Mouse (Mus musculus): ENCODE results near the gene Vipr1. TPM values are rescaled to one million over a fixed set of nuclear protein-coding genes. Genes with fewer than 3 reads are reported as not detected.

The Vipr1 gene
- total RNA-seq, 2 experiments from 2014 or later, result 13.2 to 19.9 TPM

GRCm38 (mm10) chr9:121675556-121675955 lies 33.0 kb downstream of the Vipr1 start:
- no peak for DNase-seq (ENCODE audit: extremely low spot score in 1 of 2, low spot score in 1 of 2)

GRCm38 (mm10) chr9:121677069-121677468 lies 34.6 kb downstream of the Vipr1 start:
- DNase-seq (ENCODE audit: extremely low spot score in 1 of 2, low spot score in 1 of 2), result no peak

GRCm38 (mm10) chr9:121677476-121677875 lies 35.0 kb downstream of the Vipr1 start:
- no peak for DNase-seq (ENCODE audit: extremely low spot score in 1 of 2, low spot score in 1 of 2)

- peak in 1 of 2 experiments; percentile 45 for DNase-seq (ENCODE audit: extremely low spot score in 1 of 2, low spot score in 1 of 2)
These were observed 37.0 kb downstream of the Vipr1 start for GRCm38 (mm10) chr9:121679549-121679948.

GRCm38 (mm10) chr9:121681191-121681590 lies 38.7 kb downstream of the Vipr1 start:
- no peak for DNase-seq (ENCODE audit: extremely low spot score in 1 of 2, low spot score in 1 of 2)

GRCm38 (mm10) chr9:121682037-121682680 lies 39.6 kb downstream of the Vipr1 start:
- DNase-seq (ENCODE audit: extremely low spot score in 1 of 2, low spot score in 1 of 2), result no peak

- no peak for DNase-seq (ENCODE audit: extremely low spot score in 1 of 2, low spot score in 1 of 2)
These were observed 42.2 kb downstream of the Vipr1 start for GRCm38 (mm10) chr9:121684702-121685101.

GRCm38 (mm10) chr9:121690200-121690651 lies 47.7 kb downstream of the Vipr1 start:
- peak in 1 of 2 experiments; percentile 45 for DNase-seq (ENCODE audit: extremely low spot score in 1 of 2, low spot score in 1 of 2)

- no peak for DNase-seq (ENCODE audit: extremely low spot score in 1 of 2, low spot score in 1 of 2)
These were observed 48.2 kb downstream of the Vipr1 start for GRCm38 (mm10) chr9:121690734-121691133.

GRCm38 (mm10) chr9:121694736-121695135 lies 52.2 kb downstream of the Vipr1 start:
- no peak for DNase-seq (ENCODE audit: extremely low spot score in 1 of 2, low spot score in 1 of 2)

GRCm38 (mm10) chr9:121696626-121697025 lies 54.1 kb downstream of the Vipr1 start:
- DNase-seq (ENCODE audit: extremely low spot score in 1 of 2, low spot score in 1 of 2), result no peak

GRCm38 (mm10) chr9:121697150-121698049 lies 54.9 kb downstream of the Vipr1 start:
- DNase-seq (ENCODE audit: extremely low spot score in 1 of 2, low spot score in 1 of 2), result peak; percentile 56 to 62

GRCm38 (mm10) chr9:121704261-121704645 lies 61.7 kb downstream of the Vipr1 start:
- DNase-seq (ENCODE audit: extremely low spot score in 1 of 2, low spot score in 1 of 2), result no peak

GRCm38 (mm10) chr9:121704646-121705625 lies 62.4 kb downstream of the Vipr1 start, which contains the start of gene Sec22c:
Gene Sec22c (minus strand): TSS chr9:121705490.
- peak; percentile 67 to 79 for DNase-seq (ENCODE audit: extremely low spot score in 1 of 2, low spot score in 1 of 2)

GRCm38 (mm10) chr9:121706029-121706675 lies 63.6 kb downstream of the Vipr1 start:
- no peak for DNase-seq (ENCODE audit: extremely low spot score in 1 of 2, low spot score in 1 of 2)

- no peak for DNase-seq (ENCODE audit: extremely low spot score in 1 of 2, low spot score in 1 of 2)
These were observed 65.3 kb downstream of the Vipr1 start for GRCm38 (mm10) chr9:121707801-121708200.

GRCm38 (mm10) chr9:121708506-121709486 lies 66.3 kb downstream of the Vipr1 start:
- DNase-seq (ENCODE audit: extremely low spot score in 1 of 2, low spot score in 1 of 2), result no peak

GRCm38 (mm10) chr9:121709898-121710583 lies 67.5 kb downstream of the Vipr1 start, which contains the start of gene Ss18l2:
Gene Ss18l2 (plus strand): TSS chr9:121710329.
- peak; percentile 83 to 97 for DNase-seq (ENCODE audit: extremely low spot score in 1 of 2, low spot score in 1 of 2)

Data from layer of hippocampus, postnatal 25 days (tissue).